Mouse (Mus musculus) kidney, adult 2 months (tissue): ENCODE measurements around the gene Sp7.

ENCODE experiments used
- CTCF ChIP-seq: fragments of 200-500 bp; conservative IDR thresholded peaks from 2 replicates; pipeline ENCODE4 v1.5.1; 2011; ENCODE audit warnings: low read depth, mild to moderate bottlenecking, control low read depth, low read length, moderate library complexity, mixed read lengths; ENCODE audit not compliant: insufficient read depth, insufficient read length
- POLR2A ChIP-seq: fragments of 200-500 bp; IDR thresholded peaks from one replicate; pipeline ENCODE4 v1.6.1; 2011; ENCODE audit warnings: low read depth, low read length, control low read depth

- no peak for TF ChIP-seq POLR2A
- no peak for TF ChIP-seq CTCF
These were observed 8.1 kb downstream of the Sp7 start for GRCm38 (mm10) chr15:102358834-102359233.
